26 mouse cellular contexts compared by ENCODE assay signal in genomic region chr13:92578210-92578609, GRCm38 (mm10). TPM values are rescaled to one million over a fixed set of nuclear protein-coding genes. Genes with fewer than 3 reads are reported as not detected.
DNase-seq lines count a peak whose midpoint lies in the region; ATAC-seq and TF ChIP-seq lines count a peak whose summit lies in the region.
"Had no signal": no experiment of that assay in that cellular context is flagged by ENCODE, and none has a peak within 500 bp of the region (broad histone marks: within the 10 kb centered on the region; RNA-seq: fewer than 3 reads in every experiment).

No protein-coding gene starts in this region.

- TF ChIP-seq RAD21 in CH12.LX (IDR thresholded peaks at IDR 0.05; ENCODE audit: low read depth, low read length), result no peak

- TF ChIP-seq EP300 in CH12.LX (IDR thresholded peaks at IDR 0.05; ENCODE audit: low read length), result peak; percentile 77

- peaks cover 4% of the 10 kb centered on the region for H3K4me1 ChIP-seq in midbrain, embryonic 11.5 days (ENCODE audit: control insufficient read depth, insufficient read depth, low read length)
- no peaks in the 10 kb centered on the region for H3K4me1 ChIP-seq in midbrain, embryonic 15.5 days
- peaks cover 7 to 17% of the 10 kb centered on the region in 2 experiments; a peak in 3 of 4 replicates for H3K4me1 ChIP-seq in CH12.LX (ENCODE audit: control insufficient read depth in 1 of 2, insufficient read depth in 2 of 2)
- H3K4me1 ChIP-seq: embryonic facial prominence, embryonic 12.5 days had no signal

- TF ChIP-seq POLR2A in CH12.LX (IDR thresholded peaks at IDR 0.05; ENCODE audit: low read depth, low read length), result no peak

- in situ Hi-C loops in CH12.LX (cut with MboI; ENCODE audit: low pct_ligation_motif_present, low pct_unique_long_range_greater_than_20kb, low sequenced_read_pairs), result loop anchor here (5.0 kb wide), 1 partner anchor 164 kb away; no protein-coding TSS in a partner anchor

- H3K9me3 ChIP-seq in midbrain, embryonic 11.5 days (ENCODE audit: control insufficient read depth, low read length), result no peaks in the 10 kb centered on the region
- no peaks in the 10 kb centered on the region for H3K9me3 ChIP-seq in midbrain, embryonic 15.5 days
- H3K9me3 ChIP-seq in CH12.LX (replicated peaks; ENCODE audit: low read length), result no peaks in the 10 kb centered on the region
- H3K9me3 ChIP-seq: embryonic facial prominence, embryonic 10.5 days; embryonic facial prominence, embryonic 12.5 days; forebrain, embryonic 12.5 days had no signal

- dilution Hi-C loops in CH12.LX (cut with MboI; ENCODE audit: extremely low pct_ligation_motif_present, extremely low pct_unique_long_range_greater_than_20kb, low sequenced_read_pairs), result no loop called here

- H3K27me3 ChIP-seq in midbrain, embryonic 11.5 days (ENCODE audit: control insufficient read depth, insufficient read depth, low read length), result no peaks in the 10 kb centered on the region
- H3K27me3 ChIP-seq in midbrain, embryonic 15.5 days (replicated peaks), result no peaks in the 10 kb centered on the region
- no peaks in the 10 kb centered on the region for H3K27me3 ChIP-seq in CH12.LX (replicated peaks)
- H3K27me3 ChIP-seq: embryonic facial prominence, embryonic 12.5 days; forebrain, embryonic 12.5 days had no signal

- no peak for TF ChIP-seq CTCF in CH12.LX (conservative IDR thresholded peaks at IDR 0.05 in 1 of 2, IDR thresholded peaks at IDR 0.05 in 1 of 2; ENCODE audit: low read depth in 2 of 2, low read length in 2 of 2)

- H3K4me2 ChIP-seq in midbrain, embryonic 11.5 days, result no peak overlapping the region
- H3K4me2 ChIP-seq in midbrain, embryonic 15.5 days, result no peak overlapping the region
- no peak overlapping the region; the same call in 1 of the 2 replicates for H3K4me2 ChIP-seq in CH12.LX (ENCODE audit: insufficient read depth, low read depth, poor library complexity, severe bottlenecking)
- H3K4me2 ChIP-seq: embryonic facial prominence, embryonic 12.5 days; forebrain, embryonic 12.5 days had no signal

- ATAC-seq in midbrain, embryonic 11.5 days (ENCODE audit: low FRiP score), result no peak
- ATAC-seq in midbrain, embryonic 15.5 days (replicated peaks), result no peak
- ATAC-seq: activated CD4-positive, CD25-positive, alpha-beta regulatory T cell, adult 4 months; CD4-positive, CD25-positive, alpha-beta regulatory T cell, adult 4 months; forebrain, embryonic 14.5 days; forebrain, embryonic 16.5 days; Patski had no signal

- no peaks in the 10 kb centered on the region for H3K79me2 ChIP-seq in CH12.LX (replicated peaks; ENCODE audit: control insufficient read depth, extremely low read depth, insufficient read depth, poor library complexity, severe bottlenecking)

- H3K4me3 ChIP-seq in midbrain, embryonic 11.5 days (ENCODE audit: low read depth, low read length), result no peak overlapping the region
- no peak overlapping the region for H3K4me3 ChIP-seq in midbrain, embryonic 15.5 days
- no peak overlapping the region for H3K4me3 ChIP-seq in CH12.LX (replicated peaks in 1 of 3; ENCODE audit: low read depth in 2 of 3, low read length in 2 of 3, poor library complexity in 1 of 3)
- H3K4me3 ChIP-seq: embryonic facial prominence, embryonic 10.5 days; embryonic facial prominence, embryonic 12.5 days; forebrain, embryonic 12.5 days had no signal

- 78% methylated on average over 4 of the region's 4 CpGs for WGBS in midbrain, embryonic 11.5 days
- WGBS in midbrain, embryonic 15.5 days, result 77% methylated on average over 4 of the region's 4 CpGs

- peak; percentile 72 for DNase-seq in midbrain, embryonic 11.5 days (ENCODE audit: low spot score, missing footprints)
- peak; percentile 49 for DNase-seq in A20 (ENCODE audit: low read depth, low spot score)
- DNase-seq in CH12.LX (ENCODE audit: extremely low read depth), result no peak
- no peak for DNase-seq in left cerebral cortex, adult 8-10 months (ENCODE audit: low spot score in 2 of 2)
- DNase-seq in layer of hippocampus, postnatal 10 days (ENCODE audit: low spot score in 2 of 2), result no peak
- DNase-seq: adrenal gland, adult 8-10 months; adrenal gland, postnatal 14 days; adrenal gland, postnatal 36 days; cerebellum, adult 11-12 months; cerebellum, adult 2 months; cerebellum, adult 9-10 months; cerebellum, postnatal 10 days; cerebellum, postnatal 25 days had no signal

- H3K36me3 ChIP-seq in midbrain, embryonic 11.5 days (ENCODE audit: control insufficient read depth, insufficient read depth, low read length), result no peaks in the 10 kb centered on the region
- no peaks in the 10 kb centered on the region for H3K36me3 ChIP-seq in midbrain, embryonic 15.5 days (replicated peaks)
- H3K36me3 ChIP-seq in CH12.LX (replicated peaks in 1 of 2; ENCODE audit: control insufficient read depth in 1 of 2, insufficient read depth in 1 of 2, low read length in 1 of 2), result no peaks in the 10 kb centered on the region
- H3K36me3 ChIP-seq: embryonic facial prominence, embryonic 10.5 days; embryonic facial prominence, embryonic 12.5 days; forebrain, embryonic 12.5 days had no signal

- no peak overlapping the region for H3K9ac ChIP-seq in midbrain, embryonic 11.5 days (ENCODE audit: low read length)
- no peak overlapping the region for H3K9ac ChIP-seq in midbrain, embryonic 15.5 days
- no peak overlapping the region for H3K9ac ChIP-seq in CH12.LX (ENCODE audit: insufficient read depth, low read depth)
- H3K9ac ChIP-seq: embryonic facial prominence, embryonic 12.5 days; forebrain, embryonic 12.5 days had no signal

- no peak overlapping the region for H3K27ac ChIP-seq in midbrain, embryonic 11.5 days (ENCODE audit: low read depth, low read length)
- H3K27ac ChIP-seq in midbrain, embryonic 15.5 days, result no peak overlapping the region
- no peak overlapping the region for H3K27ac ChIP-seq in CH12.LX (ENCODE audit: insufficient read depth, low read depth)
- H3K27ac ChIP-seq: embryonic facial prominence, embryonic 10.5 days; embryonic facial prominence, embryonic 12.5 days; forebrain, embryonic 12.5 days had no signal

TF ChIP-seq in CH12.LX, 34 proteins besides CTCF, POLR2A, EP300 and RAD21 (continues in another document):
- TF ChIP-seq ZNF384 (IDR thresholded peaks at IDR 0.05; ENCODE audit: low read depth, low read length), result peak; percentile 92
- TF ChIP-seq SIN3A (IDR thresholded peaks at IDR 0.05; ENCODE audit: low read length), result no peak
- TF ChIP-seq IRF4 (IDR thresholded peaks at IDR 0.05; ENCODE audit: low read depth, low read length), result peak; percentile 91
- no peak for TF ChIP-seq GABPA (IDR thresholded peaks at IDR 0.05; ENCODE audit: insufficient replicate concordance, low read depth, low read length)
- no peak; the same call in 1 of the 2 replicates for TF ChIP-seq RCOR1 (conservative IDR thresholded peaks at IDR 0.05; ENCODE audit: low read depth, low read length)
- no peak for TF ChIP-seq POLR2AphosphoS2 (IDR thresholded peaks at IDR 0.05; ENCODE audit: low read depth, low read length)
- no peak for TF ChIP-seq NELFE (IDR thresholded peaks at IDR 0.05; ENCODE audit: low read depth, low read length)
- TF ChIP-seq CHD2 (IDR thresholded peaks at IDR 0.05; ENCODE audit: low read length), result 0 out of 2 replicates have a peak, but pooled peaks have one; percentile 34
- no peak for TF ChIP-seq TBP (conservative IDR thresholded peaks at IDR 0.05; ENCODE audit: low read depth, low read length)
- no peak for TF ChIP-seq MAX (IDR thresholded peaks at IDR 0.05; ENCODE audit: low read length)
- TF ChIP-seq E2F4 (IDR thresholded peaks at IDR 0.05; ENCODE audit: insufficient replicate concordance, low read depth, low read length), result no peak
- peak; percentile 40 for TF ChIP-seq JUN (IDR thresholded peaks at IDR 0.05; ENCODE audit: insufficient read depth, low read depth, low read length)
- 0 out of 2 replicates have a peak, but pooled peaks have one; percentile 19 for TF ChIP-seq ELF1 (IDR thresholded peaks at IDR 0.05; ENCODE audit: low read depth, low read length)
- TF ChIP-seq ZMIZ1 (IDR thresholded peaks at IDR 0.05; ENCODE audit: low read depth, low read length), result no peak
- no peak for TF ChIP-seq MAFK (IDR thresholded peaks at IDR 0.05; ENCODE audit: insufficient replicate concordance, low read length)
- no peak for TF ChIP-seq MEF2A (IDR thresholded peaks at IDR 0.05; ENCODE audit: borderline replicate concordance, low read depth, low read length)
- no peak for TF ChIP-seq USF2 (conservative IDR thresholded peaks at IDR 0.05; ENCODE audit: low read depth, low read length)
- no peak for TF ChIP-seq USF1 (IDR thresholded peaks at IDR 0.05; ENCODE audit: low read depth, low read length)
- TF ChIP-seq MYC (IDR thresholded peaks at IDR 0.05; ENCODE audit: low read depth, low read length), result no peak
- TF ChIP-seq MXI1 (IDR thresholded peaks at IDR 0.05; ENCODE audit: low read depth, low read length), result no peak
- TF ChIP-seq PAX5 (IDR thresholded peaks at IDR 0.05; ENCODE audit: low read length), result no peak
- TF ChIP-seq ZKSCAN1 (IDR thresholded peaks at IDR 0.05; ENCODE audit: borderline replicate concordance, low read depth, low read length), result no peak

RNA-seq across cellular contexts. Expression of gene Spz1, which starts 2.2 kb away (rescaled TPM):
- polyA plus RNA-seq in midbrain, embryonic 11.5 days (2014; fragmentation: Nextera tagmentation; extraction: Ambion mirVana), result not detected in 2 replicates
- polyA plus RNA-seq in midbrain, embryonic 15.5 days (2015; fragmentation: Nextera tagmentation; extraction: Ambion mirVana), result not detected in 2 replicates
- total RNA-seq in CH12.LX (2012; rRNA removed), result not detected in 2 replicates
- not detected in 2 replicates for total RNA-seq in CH12.LX (2014; rRNA removed)
- polyA plus RNA-seq in CH12.LX (2012; ENCODE audit: insufficient read length, low read depth), result not detected in 2 replicates
- total RNA-seq in left cerebral cortex, adult 8-10 months (2022), result not detected
- not detected for total RNA-seq in layer of hippocampus, postnatal 10 days (2021)
- total RNA-seq: adrenal gland, adult 18-20 months; adrenal gland, adult 8-10 months; adrenal gland, postnatal 14 days; adrenal gland, postnatal 36 days had no signal
- polyA plus RNA-seq: activated CD4-positive, CD25-positive, alpha-beta regulatory T cell, adult 4 months; CD4-positive, CD25-positive, alpha-beta regulatory T cell, adult 4 months; cerebellum, adult 2 months; cortical plate, adult 2 months; embryonic facial prominence, embryonic 10.5 days; embryonic facial prominence, embryonic 12.5 days; embryonic facial prominence, embryonic 14.5 days; forebrain, embryonic 12.5 days; forebrain, embryonic 14.5 days; forebrain, embryonic 16.5 days; frontal cortex, adult 2 months; Patski had no signal

RNA-seq across cellular contexts. Expression of gene Serinc5, which starts 32.7 kb away (rescaled TPM):
- 9.0 and 9.7 TPM in 2 replicates for polyA plus RNA-seq in midbrain, embryonic 11.5 days (2014; fragmentation: Nextera tagmentation; extraction: Ambion mirVana)
- polyA plus RNA-seq in midbrain, embryonic 15.5 days (2015; fragmentation: Nextera tagmentation; extraction: Ambion mirVana), result 18.1 and 18.6 TPM in 2 replicates
- total RNA-seq in CH12.LX (2012; rRNA removed) (5.0 and 5.2 TPM in 2 replicates), CH12.LX (2014; rRNA removed) (3.8 and 4.3 TPM in 2 replicates)
- 1.9 and 2.2 TPM in 2 replicates for polyA plus RNA-seq in CH12.LX (2012; ENCODE audit: insufficient read length, low read depth)
- total RNA-seq in left cerebral cortex, adult 8-10 months (2022), result 10 to 100 TPM; 67.0 to 71.5 (median 69.2) TPM
- total RNA-seq in layer of hippocampus, postnatal 10 days (2021), result 10 to 100 TPM; 62.1 to 63.3 TPM

RNA-seq across cellular contexts. Expression of gene Zfyve16, which starts 47.5 kb away (rescaled TPM):
- polyA plus RNA-seq in midbrain, embryonic 11.5 days (2014; fragmentation: Nextera tagmentation; extraction: Ambion mirVana), result 13.4 and 16.5 TPM in 2 replicates
- 11.0 TPM in 2 replicates for polyA plus RNA-seq in midbrain, embryonic 15.5 days (2015; fragmentation: Nextera tagmentation; extraction: Ambion mirVana)
- total RNA-seq in CH12.LX (2012; rRNA removed), result 6.8 and 8.0 TPM in 2 replicates
- total RNA-seq in CH12.LX (2014; rRNA removed), result 8.5 and 9.0 TPM in 2 replicates
- polyA plus RNA-seq in CH12.LX (2012; ENCODE audit: insufficient read length, low read depth), result 4.3 and 5.1 TPM in 2 replicates
- total RNA-seq in left cerebral cortex, adult 8-10 months (2022), result 10 to 100 TPM; 16.0 to 19.7 (median 17.3) TPM
- total RNA-seq in layer of hippocampus, postnatal 10 days (2021), result 10 to 100 TPM; 24.9 to 29.5 TPM

Comparison
In these comparisons a context has a peak if more than half of its experiments do, and no peak if none do; other contexts are left out.
1. DNase-seq: peak in midbrain, embryonic 11.5 days (single experiment) and A20 (single experiment); none in CH12.LX (single experiment), left cerebral cortex, adult 8-10 months (0 of 2) and layer of hippocampus, postnatal 10 days (0 of 2).
2. RNA of gene Serinc5, which starts 32.7 kb away (total RNA-seq): 67.0 to 71.5 TPM in left cerebral cortex, adult 8-10 months and 62.1 to 63.3 TPM in layer of hippocampus, postnatal 10 days; 3.8 to 5.2 TPM in CH12.LX; every median in the first group is over 10 times any median in the second.